Mouse (Mus musculus) T-helper 2 cell (primary cell): ENCODE measurements around the gene Fgfrl1.

Experiments used
- in situ Hi-C: fragments of 300-600 bp; cut with MboI, MseI; formaldehyde crosslinking; loops from one replicate; pipeline ENCODE4 v1.15.1; 2025; ENCODE audit warnings: high pct_unique_total_duplicates

Fgfrl1 gene

DNA sequence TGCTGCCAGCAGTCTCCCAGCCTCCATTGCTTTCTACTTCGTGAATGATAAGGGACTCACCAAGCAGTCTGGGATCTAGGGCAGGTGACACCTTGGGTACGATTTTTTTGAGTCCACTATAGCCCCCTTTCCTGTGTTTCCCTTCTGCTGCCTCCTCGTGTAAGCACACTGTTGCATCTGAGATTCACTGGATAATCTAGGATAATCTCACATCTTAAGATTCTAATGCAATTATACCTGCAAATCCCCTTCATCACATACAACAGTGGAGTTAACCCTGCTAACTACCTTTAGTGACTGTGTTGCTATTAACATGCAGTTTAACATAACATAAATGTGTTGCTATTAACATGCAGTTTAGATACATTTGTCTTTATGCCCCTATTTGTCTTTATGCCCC lies 27.1 kb upstream of the Fgfrl1 start:
- in situ Hi-C loops, result loop anchor here (25.0 kb wide), 1 partner anchor 1403 kb away; no protein-coding TSS in a partner anchor

DNA sequence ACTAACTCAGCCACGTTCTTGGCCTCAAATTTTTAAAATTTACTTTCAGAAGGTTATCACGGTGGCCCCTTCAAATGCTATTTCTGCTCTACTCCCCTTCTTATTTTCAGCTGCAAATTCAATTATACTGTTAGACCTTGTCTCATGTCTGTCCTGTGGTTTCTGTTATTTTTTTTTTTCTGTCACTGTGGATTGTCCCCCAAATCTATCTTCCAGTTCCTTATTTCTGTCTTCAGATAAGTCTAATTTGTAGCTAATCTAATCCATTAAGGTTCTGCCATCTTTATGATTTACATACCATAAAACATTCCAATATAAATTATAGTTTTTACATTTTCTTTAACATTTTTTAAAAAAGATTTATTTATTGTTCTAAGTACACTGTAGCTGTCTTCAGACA lies 24.8 kb upstream of the Fgfrl1 start:
- in situ Hi-C loops, result loop anchor here (25.0 kb wide), 1 partner anchor 1405 kb away; no protein-coding TSS in a partner anchor

DNA sequence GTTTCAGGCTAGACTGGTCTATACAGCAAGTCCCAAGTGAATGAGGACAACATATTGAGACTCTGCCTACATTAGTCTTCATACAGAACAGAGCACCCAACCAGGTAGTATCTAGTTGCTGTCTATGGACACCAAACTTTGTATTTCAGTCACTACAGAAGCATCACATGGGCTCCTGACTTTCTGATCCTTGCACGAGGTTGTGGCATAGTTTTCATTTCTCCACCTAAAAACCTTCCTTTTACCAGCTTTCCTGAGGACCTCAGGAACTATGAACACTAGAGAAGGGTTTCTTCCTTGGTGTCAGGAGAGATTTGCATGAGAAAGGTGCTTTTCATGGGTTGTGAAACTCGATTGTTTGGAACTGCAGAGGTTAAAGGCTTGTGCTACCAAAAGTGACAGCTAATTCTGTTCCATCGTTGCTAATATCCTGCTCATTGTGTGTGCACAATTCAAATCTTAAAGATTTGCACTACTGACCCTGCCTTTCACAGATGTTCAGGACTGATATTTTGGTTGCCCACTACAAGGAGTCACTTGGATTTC lies 23.7 kb upstream of the Fgfrl1 start:
- in situ Hi-C loops, result loop anchor here (25.0 kb wide), 1 partner anchor 1406 kb away; no protein-coding TSS in a partner anchor

DNA sequence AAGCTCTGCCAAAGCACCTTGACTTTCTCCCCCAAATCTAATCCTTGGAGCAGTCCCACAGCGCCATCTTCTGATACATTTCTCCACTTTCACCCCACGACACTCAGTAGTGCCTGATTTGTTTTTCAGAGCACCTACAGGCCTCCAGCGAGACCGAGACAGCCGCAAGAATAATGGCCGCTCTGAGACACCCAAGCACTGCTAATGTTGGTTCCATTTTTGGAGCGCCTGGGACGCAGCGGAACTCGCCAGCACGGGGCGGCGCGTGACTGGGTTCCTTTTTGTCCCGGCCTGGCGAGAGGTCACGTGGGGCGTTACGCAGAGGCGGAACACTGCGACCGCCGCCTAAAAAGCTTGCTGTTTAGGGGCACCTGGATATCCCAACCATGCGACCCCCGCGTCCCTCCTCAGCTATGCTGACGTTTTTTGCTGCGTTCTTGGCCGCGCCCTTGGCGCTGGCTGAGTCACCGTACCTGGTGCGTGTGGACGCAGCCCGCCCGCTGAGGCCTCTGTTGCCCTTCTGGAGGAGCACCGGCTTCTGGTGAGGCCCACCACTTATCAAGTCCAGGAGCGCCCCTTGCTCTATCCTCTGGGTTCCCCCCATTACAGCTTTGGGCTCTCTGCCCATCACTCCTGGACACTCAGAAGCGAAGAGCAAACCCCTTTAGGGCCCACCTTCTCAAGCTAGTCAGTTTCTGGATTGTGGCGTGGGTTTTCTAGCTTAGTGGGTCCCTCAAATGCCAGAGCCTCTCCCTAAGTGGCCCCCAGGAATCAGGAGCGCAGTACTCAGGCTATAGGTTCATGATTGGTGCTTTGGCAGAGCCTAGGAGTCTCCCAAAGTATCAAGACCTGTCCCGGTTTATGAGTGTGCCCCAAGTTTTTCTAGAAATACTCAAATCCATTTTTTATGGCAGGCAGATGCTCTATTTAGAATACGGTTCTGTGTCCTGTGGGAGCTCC lies 22.9 kb upstream of the Fgfrl1 start, which contains the start of gene Dgkq:
TSS of gene Dgkq (minus strand) at position 696 of the 960 bp plus-strand sequence.
- in situ Hi-C loops, result loop anchor here (25.0 kb wide), 1 partner anchor 1407 kb away; no protein-coding TSS in a partner anchor

DNA sequence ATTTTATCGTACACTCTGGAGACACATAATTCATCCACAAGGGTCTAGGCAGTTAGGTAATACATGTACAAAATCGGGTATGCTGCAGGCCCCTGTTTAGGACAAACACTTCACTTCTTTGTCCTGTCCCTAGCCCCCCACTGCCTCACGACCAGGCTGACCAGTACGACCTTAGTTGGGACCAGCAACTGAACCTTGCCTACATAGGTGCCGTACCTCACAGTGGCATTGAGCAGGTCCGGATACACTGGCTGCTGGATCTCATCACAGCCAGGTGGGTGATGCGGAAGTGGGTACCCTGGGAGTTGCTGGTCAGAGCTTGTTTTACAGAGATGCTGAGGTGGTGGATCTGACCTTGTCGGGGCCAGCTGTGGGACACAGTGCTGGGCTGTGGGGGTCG lies 22.2 kb upstream of the Fgfrl1 start:
- in situ Hi-C loops, result loop anchor here (10.0 to 25.0 kb wide), 2 partner anchors 205 to 1408 kb away; partner anchors contain the start of gene Pcgf3

DNA sequence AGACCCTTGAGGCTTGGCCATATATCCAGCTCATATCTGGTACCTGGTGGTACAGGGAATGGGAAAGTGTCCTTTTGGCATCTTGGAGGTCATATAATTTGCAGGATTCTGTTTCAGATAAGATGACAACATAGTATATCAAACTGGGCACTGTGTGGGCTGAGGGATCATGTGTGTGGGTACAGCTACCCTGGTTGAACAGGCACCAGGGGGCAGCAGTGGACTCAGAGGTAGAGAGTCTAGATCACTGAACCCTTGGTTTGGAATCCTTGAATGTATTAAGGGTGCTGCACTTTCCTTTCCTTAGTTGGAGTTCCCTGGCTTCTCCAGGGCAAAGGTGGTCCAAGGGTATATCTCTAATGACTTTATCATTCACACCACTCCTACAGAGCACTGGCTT lies 21.4 kb upstream of the Fgfrl1 start:
- in situ Hi-C loops, result loop anchor here (10.0 to 25.0 kb wide), 2 partner anchors 206 to 1408 kb away; partner anchors contain the start of gene Pcgf3

DNA sequence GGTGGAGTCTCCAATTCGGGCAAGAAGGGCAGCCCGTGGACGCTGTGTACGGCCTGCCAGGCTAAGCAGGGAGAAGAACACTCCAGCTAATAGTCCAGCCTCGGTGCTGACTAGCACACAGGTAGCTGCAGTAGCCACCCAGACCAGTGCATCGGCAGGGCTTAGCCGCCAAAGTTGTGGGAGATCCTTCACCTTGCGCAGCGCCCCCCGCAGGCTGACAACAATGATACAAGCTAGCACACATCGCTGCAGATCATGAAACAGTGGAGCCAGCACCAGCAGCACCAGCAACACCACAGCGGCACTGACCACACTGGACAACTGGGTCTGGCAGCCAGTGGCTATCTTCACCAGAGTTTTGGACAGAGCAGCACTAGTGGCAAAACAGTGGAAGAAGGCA lies 20.4 kb upstream of the Fgfrl1 start:
- in situ Hi-C loops, result loop anchor here (10.0 to 25.0 kb wide), 2 partner anchors 207 to 1409 kb away; partner anchors contain the start of gene Pcgf3

DNA sequence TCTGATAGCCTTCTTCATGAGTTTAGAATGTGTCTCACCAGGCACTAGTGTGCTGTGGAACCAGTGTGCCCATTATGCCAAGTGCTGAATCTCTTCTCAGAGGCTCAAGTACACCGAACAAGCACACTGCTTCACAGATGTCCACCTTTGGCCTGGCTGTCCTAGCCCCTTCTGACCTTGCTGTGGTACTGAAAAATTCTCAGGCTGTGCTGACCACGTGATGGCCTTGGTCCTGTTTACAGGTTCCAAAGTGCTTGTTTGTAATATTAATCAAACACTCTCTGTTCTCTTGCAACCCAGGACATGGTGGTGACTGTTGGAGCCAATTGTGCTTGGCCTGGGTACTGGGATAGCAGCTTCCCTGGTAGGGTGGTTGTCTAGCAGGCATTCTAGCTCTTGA lies 17.6 kb upstream of the Fgfrl1 start:
- in situ Hi-C loops, result loop anchor here (10.0 to 25.0 kb wide), 2 partner anchors 210 to 1412 kb away; partner anchors contain the start of gene Pcgf3

DNA sequence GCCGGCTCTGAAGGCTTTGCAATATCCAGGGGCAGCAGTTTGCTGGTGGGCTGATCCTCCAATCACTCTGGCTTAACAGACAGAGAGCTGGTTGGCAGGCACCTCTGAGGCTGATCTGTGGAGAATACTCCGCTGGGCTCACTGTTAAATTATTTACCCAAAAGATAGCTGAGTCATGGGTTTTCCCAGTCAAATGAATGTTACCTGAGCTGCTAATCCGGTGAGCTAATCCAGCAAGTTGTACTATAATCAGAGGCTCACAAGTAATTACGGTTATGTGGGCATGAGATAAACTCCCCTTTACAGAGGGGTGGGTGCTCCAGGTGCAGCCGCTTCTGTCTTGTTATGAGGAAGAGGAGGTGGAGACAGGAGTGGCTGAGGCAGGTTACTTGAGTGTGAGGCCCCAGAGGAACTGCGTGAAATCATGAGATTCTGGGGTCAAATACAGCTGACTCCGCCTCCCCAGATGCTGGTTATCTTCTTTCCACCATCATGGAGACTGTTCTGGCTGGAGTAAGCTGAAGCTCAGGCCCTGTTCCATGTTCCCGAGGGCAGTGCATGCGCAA lies 16.8 kb upstream of the Fgfrl1 start, which contains the start of gene Slc26a1:
TSS of gene Slc26a1 (minus strand) at position 319 of the 566 bp plus-strand sequence.
- in situ Hi-C loops, result loop anchor here (10.0 kb wide), 1 partner anchor 211 kb away; the partner anchor contains the start of gene Pcgf3

DNA sequence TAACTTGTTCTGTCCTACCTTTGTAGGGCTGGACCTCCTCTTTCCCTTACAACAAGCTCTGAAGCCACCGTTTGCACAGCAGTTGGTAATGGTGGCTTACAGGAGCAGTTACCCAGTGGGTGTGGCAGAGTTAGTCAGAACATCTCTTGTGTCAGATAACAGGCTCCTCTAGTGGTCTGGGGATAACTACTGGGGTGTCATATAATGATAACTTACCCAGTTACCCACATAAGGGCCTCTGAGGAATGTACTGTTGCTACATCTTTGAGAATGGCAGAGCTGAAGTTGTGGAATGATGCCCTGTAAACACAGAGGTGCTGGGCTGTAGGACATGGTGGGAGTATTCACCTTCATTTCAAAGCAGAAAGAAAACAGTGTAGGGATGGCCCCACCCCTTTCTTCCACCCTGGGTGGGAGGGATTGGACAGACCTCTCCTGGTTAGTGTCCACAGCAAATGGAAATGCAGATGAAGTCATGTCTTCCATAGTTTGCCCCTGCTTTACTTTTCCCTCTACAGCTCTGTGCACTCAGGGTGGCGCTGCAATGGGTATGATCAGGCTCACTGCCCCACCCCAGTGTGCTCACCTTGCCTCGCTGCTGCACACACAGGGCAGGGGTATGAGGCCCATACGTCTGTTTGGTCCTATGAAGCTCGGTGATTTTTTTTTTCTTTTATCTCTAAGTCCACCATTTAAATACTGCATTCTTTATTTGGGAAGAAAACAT lies 15.2 kb upstream of the Fgfrl1 start:
- in situ Hi-C loops, result loop anchor here (10.0 kb wide), 1 partner anchor 212 kb away; the partner anchor contains the start of gene Pcgf3

DNA sequence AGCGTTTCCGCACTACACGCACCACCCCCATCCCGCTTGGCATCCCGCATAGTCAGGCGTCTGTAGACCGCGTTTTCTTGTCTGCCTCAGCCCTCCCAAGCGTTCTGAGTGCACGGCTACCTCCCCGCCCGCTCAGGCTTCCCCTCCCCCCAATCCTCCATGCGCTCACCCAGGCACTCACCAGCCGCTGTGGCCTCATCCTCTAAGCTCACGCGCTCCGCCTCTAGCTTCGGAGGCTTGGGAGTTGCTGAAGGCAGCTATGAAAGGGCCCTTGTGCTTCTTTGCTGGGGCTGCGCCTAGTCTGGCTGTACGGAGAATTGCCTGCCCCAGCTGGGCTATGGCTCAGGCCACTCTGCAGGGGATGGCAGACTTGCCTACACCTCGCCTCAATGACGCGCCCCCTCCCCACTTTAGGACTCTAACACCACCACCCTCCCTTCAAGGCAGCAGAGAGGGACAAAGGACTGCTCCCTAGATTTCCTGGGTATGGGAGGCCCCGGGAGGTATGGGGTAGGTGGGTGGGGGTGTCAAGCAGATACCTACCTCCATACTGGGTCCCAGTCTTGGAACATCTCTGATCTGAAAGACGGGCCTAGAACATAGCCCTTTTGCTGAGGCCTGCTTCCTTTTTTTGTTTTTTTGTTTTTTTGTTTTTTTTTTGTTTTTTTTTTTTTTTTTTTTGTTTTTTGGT lies 14.4 kb upstream of the Fgfrl1 start:
- in situ Hi-C loops, result loop anchor here (10.0 kb wide), 1 partner anchor 213 kb away; the partner anchor contains the start of gene Pcgf3

DNA sequence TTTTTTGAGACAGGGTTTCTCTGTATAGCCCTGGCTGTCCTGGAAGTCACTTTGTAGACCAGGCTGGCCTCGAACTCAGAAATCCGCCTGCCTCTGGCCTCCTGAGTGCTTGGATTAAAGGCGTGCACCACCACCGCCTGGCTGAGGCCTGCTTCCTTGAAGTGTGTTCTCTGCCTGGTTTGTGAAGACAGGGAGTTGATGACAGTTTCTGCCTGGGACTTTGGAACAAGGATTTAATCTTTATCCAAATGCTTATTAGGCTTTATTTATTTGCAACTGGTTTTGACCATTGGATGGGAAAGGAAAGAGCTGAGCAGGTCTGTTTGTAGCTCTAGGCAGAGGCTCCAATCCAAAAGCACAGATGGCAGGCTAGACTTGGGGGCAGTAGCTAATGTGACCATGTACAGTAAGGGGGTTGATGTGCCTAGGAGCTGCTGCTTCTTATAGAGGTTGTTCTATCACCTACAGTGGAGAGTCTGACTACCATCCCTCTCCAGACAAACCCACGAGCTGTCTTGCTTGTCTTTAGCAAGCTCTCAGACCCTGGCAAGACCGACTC lies 13.8 kb upstream of the Fgfrl1 start:
- in situ Hi-C loops, result loop anchor here (10.0 kb wide), 1 partner anchor 214 kb away; the partner anchor contains the start of gene Pcgf3

DNA sequence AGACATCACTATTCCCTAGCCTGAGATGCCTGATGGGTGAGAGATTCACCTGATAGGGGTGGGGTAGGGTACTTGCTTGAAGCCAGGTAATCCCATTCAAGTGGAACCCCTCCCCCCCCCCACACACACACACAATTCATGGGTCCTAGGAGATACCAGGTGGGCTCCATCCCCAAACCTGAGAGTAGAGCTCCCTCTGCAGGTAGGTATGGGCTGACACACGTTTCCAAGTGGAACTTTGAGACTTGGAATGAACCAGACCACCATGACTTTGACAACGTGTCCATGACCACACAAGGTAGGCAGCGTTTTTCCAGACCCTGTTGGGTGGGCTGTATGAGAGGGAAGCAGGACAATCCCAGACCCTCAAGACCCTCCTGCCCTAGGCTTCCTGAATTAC lies 12.3 kb upstream of the Fgfrl1 start:
- in situ Hi-C loops, result loop anchor here (10.0 kb wide), 1 partner anchor 215 kb away; the partner anchor contains the start of gene Pcgf3

DNA sequence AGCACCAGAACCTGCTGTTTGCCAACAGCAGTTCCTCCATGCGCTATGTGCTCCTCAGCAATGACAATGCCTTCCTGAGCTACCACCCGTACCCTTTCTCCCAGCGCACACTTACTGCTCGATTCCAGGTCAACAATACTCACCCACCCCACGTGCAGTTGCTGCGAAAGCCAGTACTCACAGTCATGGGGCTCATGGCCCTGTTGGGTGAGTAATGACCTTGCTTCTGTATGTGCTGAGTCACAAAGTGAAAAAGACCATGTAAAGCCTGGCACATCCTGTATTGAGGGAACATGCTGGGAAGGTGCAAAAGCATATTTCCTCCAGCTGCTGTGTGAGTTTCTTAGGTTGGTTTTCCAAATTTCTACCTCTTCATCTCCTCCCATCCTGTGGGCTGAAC lies 11.3 kb upstream of the Fgfrl1 start:
- in situ Hi-C loops, result no loop called here

DNA sequence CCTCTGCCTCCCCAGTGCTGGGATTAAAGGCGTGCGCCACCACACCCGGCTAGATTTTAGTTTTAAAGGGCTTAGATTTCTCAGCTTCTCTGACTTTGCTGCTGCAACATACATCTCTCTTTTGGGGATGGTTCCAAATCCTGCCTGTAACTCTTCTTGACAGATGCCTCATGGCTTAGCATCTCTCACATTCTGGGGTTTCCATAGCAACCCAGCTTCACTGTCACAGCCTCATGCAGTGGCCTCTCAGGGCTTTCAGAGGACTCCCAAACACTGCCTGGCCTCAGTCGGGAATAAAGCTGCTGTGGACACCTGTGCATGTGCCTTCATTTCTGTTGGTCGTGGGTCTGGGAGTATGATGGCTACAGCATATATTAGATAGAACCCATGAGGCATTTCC lies 3.1 kb upstream of the Fgfrl1 start:
- in situ Hi-C loops, result no loop called here

DNA sequence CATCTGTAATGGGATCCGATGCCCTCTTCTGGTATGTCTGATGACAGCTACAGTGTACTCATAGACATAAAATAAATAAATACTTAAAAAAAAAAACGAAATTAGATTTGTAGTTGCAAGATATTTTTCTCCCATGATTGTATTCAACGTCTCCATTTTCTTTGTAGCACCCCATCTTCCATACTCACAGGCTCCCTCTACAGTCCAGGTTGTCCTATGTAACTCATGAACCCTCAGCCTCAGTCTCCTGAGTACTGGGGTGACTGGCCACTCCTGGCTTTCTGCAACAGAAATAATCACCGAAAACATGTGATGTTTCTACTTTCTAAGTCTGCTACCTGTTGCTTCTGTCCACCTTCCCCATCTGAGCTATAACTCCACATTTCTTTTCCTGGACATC lies 1.0 kb upstream of the Fgfrl1 start:
- in situ Hi-C loops, result no loop called here

DNA sequence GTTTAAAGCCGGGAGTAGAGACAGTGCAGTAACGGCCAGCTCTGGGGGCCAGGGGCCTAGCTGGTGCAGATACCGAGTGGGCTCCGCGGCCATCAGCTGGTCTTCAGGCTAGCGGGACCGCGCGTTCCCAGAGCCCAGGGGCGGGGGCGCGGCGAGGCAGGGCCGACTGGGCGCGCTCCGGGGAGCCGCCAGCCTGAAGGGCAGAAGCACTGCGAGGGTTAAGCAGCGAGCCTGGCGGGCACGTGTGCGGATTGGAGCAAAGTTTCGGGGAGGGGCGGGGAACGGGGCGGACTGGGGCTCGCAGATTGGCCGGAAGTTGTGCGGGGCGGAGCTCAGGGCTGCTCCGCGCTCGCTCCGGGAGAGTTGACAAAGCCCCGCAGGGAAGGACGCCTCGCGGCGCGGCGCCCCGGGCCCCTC lies 1.7 kb downstream of the Fgfrl1 start:
- in situ Hi-C loops, result no loop called here

DNA sequence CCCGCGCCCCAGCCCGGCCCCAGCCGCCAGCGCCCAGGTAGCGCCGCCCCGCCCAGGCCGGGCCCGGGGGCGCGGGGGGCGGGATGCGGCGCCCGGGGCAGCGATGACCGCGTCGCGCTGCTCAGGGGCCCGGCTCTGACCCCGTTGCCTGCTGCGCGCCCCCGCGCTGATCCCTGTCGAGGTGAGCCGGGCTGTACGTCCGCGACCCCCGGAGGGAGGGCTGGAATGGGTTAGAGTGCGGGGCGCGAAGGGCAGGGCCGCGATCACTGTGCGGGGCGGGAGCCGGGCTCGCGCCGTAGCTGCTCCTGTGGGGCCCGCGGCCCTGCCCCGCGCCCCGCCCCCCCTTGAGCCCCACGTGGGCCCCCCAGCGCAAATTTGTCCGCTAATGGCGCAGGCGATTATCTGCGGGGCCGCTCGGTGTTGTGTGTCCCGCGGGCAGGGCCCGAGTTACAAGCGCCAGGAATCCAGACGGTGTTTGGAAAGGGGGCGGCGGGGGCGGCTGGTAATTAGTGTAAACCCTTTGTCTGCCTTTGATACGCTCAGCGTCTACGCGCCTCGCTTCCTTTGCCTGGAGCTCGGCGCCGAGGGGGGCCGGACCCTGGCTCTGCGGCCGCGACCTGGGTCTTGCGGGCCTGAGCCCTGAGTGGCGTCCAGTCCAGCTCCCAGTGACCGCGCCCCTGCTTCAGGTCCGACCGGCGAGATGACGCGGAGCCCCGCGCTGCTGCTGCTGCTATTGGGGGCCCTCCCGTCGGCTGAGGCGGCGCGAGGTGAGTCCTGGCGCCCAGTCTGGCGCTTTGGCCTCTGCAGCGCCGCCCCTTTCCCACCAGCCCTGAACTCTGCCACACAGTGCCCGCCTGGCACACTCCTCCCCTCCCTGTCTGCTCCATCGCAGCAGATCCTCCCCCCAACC lies 2.4 kb downstream of the Fgfrl1 start:
- in situ Hi-C loops, result no loop called here

DNA sequence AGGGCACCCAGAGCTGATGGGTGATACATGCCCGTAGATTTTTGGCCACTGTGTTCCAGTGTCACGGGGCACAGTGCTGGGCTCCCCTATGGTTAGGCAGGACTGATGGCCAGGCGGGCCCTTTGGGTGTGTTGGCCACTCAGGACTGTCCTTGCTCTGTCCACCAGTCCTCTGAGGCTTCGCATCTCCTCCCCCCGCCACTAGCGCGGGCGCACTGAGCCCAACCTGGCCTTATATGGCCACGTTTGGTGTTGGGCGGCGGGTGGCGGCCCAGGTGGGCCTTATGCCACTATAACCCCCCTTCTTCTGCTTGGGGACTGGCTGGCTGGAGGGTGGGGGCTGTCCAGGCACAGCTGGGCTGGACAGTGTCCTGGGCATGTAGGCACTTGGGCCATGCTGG lies 3.7 kb downstream of the Fgfrl1 start:
- in situ Hi-C loops, result no loop called here
